Mouse (Mus musculus) heart, embryonic 13.5 days (tissue): ENCODE measurements around the gene Apob. TPM values are rescaled to one million over a fixed set of nuclear protein-coding genes. Genes with fewer than 3 reads are reported as not detected.

Experiments used
- ATAC-seq: fragments of 200-750 bp; cut with Nextera tagmentation; 2 replicates; pipeline ENCODE4 v1.8.0; 2017; ENCODE audit warnings: moderate TSS enrichment; ENCODE audit not compliant: insufficient number of reproducible peaks, low FRiP score, low TSS enrichment; ENCODE audit errors: extremely low read depth
- H3K27ac ChIP-seq: fragments of 300-500 bp; sonication (generic); replicated peaks from 2 replicates; pipeline ENCODE4 v1.5.1; 2015; ENCODE audit warnings: moderate library complexity, mild to moderate bottlenecking, inconsistent platforms
- H3K27me3 ChIP-seq: fragments of 300-500 bp; sonication (generic); replicated peaks from 2 replicates; pipeline ENCODE4 v1.6.1; 2015; ENCODE audit warnings: mild to moderate bottlenecking, inconsistent platforms
- H3K36me3 ChIP-seq: fragments of 300-500 bp; sonication (generic); 2 replicates; pipeline ENCODE4 v1.6.1; 2015; ENCODE audit warnings: mild to moderate bottlenecking, inconsistent platforms
- H3K4me1 ChIP-seq: fragments of 300-500 bp; sonication (generic); 2 replicates; pipeline ENCODE4 v1.6.1; 2015; ENCODE audit warnings: inconsistent platforms
- H3K4me2 ChIP-seq: fragments of 300-500 bp; sonication (generic); 2 replicates; pipeline ENCODE4 v1.6.1; 2015; ENCODE audit warnings: inconsistent platforms, mild to moderate bottlenecking, moderate library complexity
- H3K4me3 ChIP-seq: fragments of 300-500 bp; sonication (generic); 2 replicates; pipeline ENCODE4 v1.5.1; 2015; ENCODE audit warnings: moderate library complexity, mild to moderate bottlenecking, inconsistent platforms
- H3K9ac ChIP-seq: fragments of 300-500 bp; sonication (generic); 2 replicates; pipeline ENCODE4 v1.6.1; 2015; ENCODE audit warnings: inconsistent platforms, mild to moderate bottlenecking, moderate library complexity
- H3K9me3 ChIP-seq: fragments of 300-500 bp; sonication (generic); 2 replicates; pipeline ENCODE4 v1.6.1; 2016; ENCODE audit warnings: inconsistent platforms
- WGBS: fragments of 180-500 bp; shearing (Covaris S2); methylation state at CpG from one replicate; pipeline ENCODE4 v1.1.7; 2015; ENCODE audit warnings: mixed read lengths; 5-methylcytosine and 5-hydroxymethylcytosine counted together
- polyA plus RNA-seq: library from polyadenylated mRNA; unstranded; fragments of >200 nt; fragmentation: Nextera tagmentation; extraction: Ambion mirVana; gene quantifications from 2 replicates; pipeline ENCODE4 v1.2.1, GENCODE M21; 2015

The Apob gene
- polyA plus RNA-seq: 0.17 and 2.3 TPM in 2 replicates

- no peaks in the 10 kb centered on the region for H3K4me1 ChIP-seq
- H3K9me3 ChIP-seq: no peaks in the 10 kb centered on the region
- H3K9ac ChIP-seq: no peak within 1 kb of the TSS
- H3K4me3 ChIP-seq: no peak within 1 kb of the TSS
- no peak for ATAC-seq
- H3K4me2 ChIP-seq: peak within 1 kb of the TSS; percentile 25; the same call in 1 of the 2 replicates
- no peaks in the 10 kb centered on the region for H3K36me3 ChIP-seq
- peaks cover 14% of the 10 kb centered on the region; the same call in 1 of the 2 replicates for H3K27me3 ChIP-seq
- H3K27ac ChIP-seq: no peak within 1 kb of the TSS
- 67% methylated on average over 20 of the region's 20 CpGs for WGBS
Observed at GRCm38 (mm10) chr12:7977466-7978189, at the start of gene Apob. TSS of gene Apob (plus strand) at chr12:7977648.

- Histone ChIP-seq H3K27ac (no peak overlapping the region), H3K4me3 (no peak overlapping the region), H3K36me3 (no peaks in the 10 kb centered on the region), H3K9ac (no peak overlapping the region), H3K4me2 (no peak overlapping the region), H3K4me1 (no peaks in the 10 kb centered on the region), H3K9me3 (no peaks in the 10 kb centered on the region), H3K27me3 (no peaks in the 10 kb centered on the region)
- ATAC-seq: no peak
- WGBS: 59% methylated on average over 4 of the region's 4 CpGs
Observed at GRCm38 (mm10) chr12:7932405-7932920, 45.0 kb upstream of the Apob start.

- no peak overlapping the region for H3K4me3 ChIP-seq
- no peak overlapping the region for H3K4me2 ChIP-seq
- 64% methylated on average over 9 of the region's 9 CpGs for WGBS
- no peaks in the 10 kb centered on the region for H3K27me3 ChIP-seq
- H3K9ac ChIP-seq: no peak overlapping the region
- no peak overlapping the region for H3K27ac ChIP-seq
- no peaks in the 10 kb centered on the region for H3K4me1 ChIP-seq
- ATAC-seq: no peak
- H3K36me3 ChIP-seq: no peaks in the 10 kb centered on the region
- no peaks in the 10 kb centered on the region for H3K9me3 ChIP-seq
Observed at GRCm38 (mm10) chr12:7950098-7950745, 27.2 kb upstream of the Apob start.

GRCm38 (mm10) chr12:7958851-7959250, 18.6 kb upstream of the Apob start:
- no peak for ATAC-seq
- no peaks in the 10 kb centered on the region for H3K9me3 ChIP-seq
- no peak overlapping the region for H3K9ac ChIP-seq
- no peak overlapping the region for H3K27ac ChIP-seq
- H3K4me1 ChIP-seq: peaks cover 18% of the 10 kb centered on the region
- no peaks in the 10 kb centered on the region for H3K36me3 ChIP-seq
- no peaks in the 10 kb centered on the region for H3K27me3 ChIP-seq
- no peak overlapping the region for H3K4me3 ChIP-seq
- WGBS: 74% methylated on average over 1 of the region's 1 CpGs
- no peak overlapping the region for H3K4me2 ChIP-seq

GRCm38 (mm10) chr12:7959310-7959918, 18.0 kb upstream of the Apob start:
- no peak overlapping the region for H3K27ac ChIP-seq
- no peaks in the 10 kb centered on the region for H3K27me3 ChIP-seq
- peaks cover 18% of the 10 kb centered on the region for H3K4me1 ChIP-seq
- no peaks in the 10 kb centered on the region for H3K36me3 ChIP-seq
- no peak for ATAC-seq
- no peak overlapping the region for H3K4me2 ChIP-seq
- WGBS: 79% methylated on average over 6 of the region's 6 CpGs
- H3K9ac ChIP-seq: no peak overlapping the region
- H3K4me3 ChIP-seq: no peak overlapping the region
- no peaks in the 10 kb centered on the region for H3K9me3 ChIP-seq

- Histone ChIP-seq H3K4me1 (peaks cover 18% of the 10 kb centered on the region), H3K9me3 (no peaks in the 10 kb centered on the region), H3K9ac (no peak overlapping the region), H3K4me2 (peak overlapping the region; percentile 35), H3K4me3 (no peak overlapping the region), H3K36me3 (no peaks in the 10 kb centered on the region), H3K27me3 (no peaks in the 10 kb centered on the region), H3K27ac (no peak overlapping the region)
- no peak for ATAC-seq
- WGBS: 31% methylated on average over 5 of the region's 5 CpGs
Observed at GRCm38 (mm10) chr12:7962314-7962927, 15.0 kb upstream of the Apob start.

- ATAC-seq: no peak
- Histone ChIP-seq H3K27ac (no peak overlapping the region), H3K27me3 (no peaks in the 10 kb centered on the region), H3K4me3 (no peak overlapping the region), H3K9me3 (no peaks in the 10 kb centered on the region), H3K4me1 (peaks cover 11% of the 10 kb centered on the region), H3K36me3 (no peaks in the 10 kb centered on the region), H3K9ac (no peak overlapping the region), H3K4me2 (no peak overlapping the region)
- WGBS: 78% methylated on average over 2 of the region's 2 CpGs
Observed at GRCm38 (mm10) chr12:7967221-7967620, 10.2 kb upstream of the Apob start.

- H3K4me1 ChIP-seq: no peaks in the 10 kb centered on the region
- H3K36me3 ChIP-seq: no peaks in the 10 kb centered on the region
- H3K27me3 ChIP-seq: no peaks in the 10 kb centered on the region
- no peak overlapping the region for H3K27ac ChIP-seq
- no peak overlapping the region for H3K4me3 ChIP-seq
- no peaks in the 10 kb centered on the region for H3K9me3 ChIP-seq
- no peak overlapping the region for H3K9ac ChIP-seq
- 73% methylated on average over 2 of the region's 2 CpGs for WGBS
- ATAC-seq: no peak
- no peak overlapping the region for H3K4me2 ChIP-seq
Observed at GRCm38 (mm10) chr12:7970301-7970700, 7.1 kb upstream of the Apob start.

- Histone ChIP-seq H3K9ac (no peak overlapping the region), H3K4me3 (no peak overlapping the region), H3K27ac (no peak overlapping the region), H3K4me2 (no peak overlapping the region), H3K4me1 (no peaks in the 10 kb centered on the region), H3K36me3 (no peaks in the 10 kb centered on the region), H3K27me3 (no peaks in the 10 kb centered on the region), H3K9me3 (no peaks in the 10 kb centered on the region)
- no peak for ATAC-seq
- WGBS: 54% methylated on average over 3 of the region's 3 CpGs
Observed at GRCm38 (mm10) chr12:7970817-7971216, 6.6 kb upstream of the Apob start.

GRCm38 (mm10) chr12:7971736-7972135, 5.7 kb upstream of the Apob start:
- no peaks in the 10 kb centered on the region for H3K4me1 ChIP-seq
- H3K9me3 ChIP-seq: no peaks in the 10 kb centered on the region
- no peak overlapping the region for H3K4me2 ChIP-seq
- H3K27me3 ChIP-seq: no peaks in the 10 kb centered on the region
- H3K4me3 ChIP-seq: no peak overlapping the region
- 64% methylated on average over 2 of the region's 2 CpGs for WGBS
- H3K9ac ChIP-seq: no peak overlapping the region
- ATAC-seq: no peak
- no peak overlapping the region for H3K27ac ChIP-seq
- H3K36me3 ChIP-seq: no peaks in the 10 kb centered on the region

GRCm38 (mm10) chr12:7973773-7974322, 3.6 kb upstream of the Apob start:
- H3K9ac ChIP-seq: no peak overlapping the region
- no peaks in the 10 kb centered on the region for H3K36me3 ChIP-seq
- 0 out of 2 replicates have a peak, but pooled peaks cover 6% of the 10 kb centered on the region for H3K27me3 ChIP-seq
- no peak overlapping the region for H3K4me3 ChIP-seq
- H3K4me2 ChIP-seq: no peak overlapping the region
- ATAC-seq: no peak
- WGBS: 50% methylated on average over 5 of the region's 5 CpGs
- H3K9me3 ChIP-seq: no peaks in the 10 kb centered on the region
- no peak overlapping the region for H3K27ac ChIP-seq
- no peaks in the 10 kb centered on the region for H3K4me1 ChIP-seq
